Mouse (Mus musculus): ENCODE measurements around the gene Las1l. TPM values are rescaled to one million over a fixed set of nuclear protein-coding genes. Genes with fewer than 3 reads are reported as not detected.

Gene Las1l
- polyA plus RNA-seq (2017; shearing (Covaris generic)) = 116 TPM

GRCm38 (mm10) chrX:95956497-95957293, at the start of gene Las1l:
Gene Las1l (minus strand): TSS chrX:95956962.

Other genes starting within 250 kb of the Las1l start
- gene Zc3h12b, start 245.3 kb downstream of the Las1l start, polyA plus RNA-seq (2017; shearing (Covaris generic)) = 1.5 TPM
- gene Msn, start 139.1 kb upstream of the Las1l start, polyA plus RNA-seq (2017; shearing (Covaris generic)) = 869 TPM